Mouse (Mus musculus): ENCODE data around the gene Timm10b. TPM values are rescaled to one million over a fixed set of nuclear protein-coding genes. Genes with fewer than 3 reads are reported as not detected.

Timm10b gene
- polyA plus RNA-seq, 1 experiment, result 138 TPM

DNA sequence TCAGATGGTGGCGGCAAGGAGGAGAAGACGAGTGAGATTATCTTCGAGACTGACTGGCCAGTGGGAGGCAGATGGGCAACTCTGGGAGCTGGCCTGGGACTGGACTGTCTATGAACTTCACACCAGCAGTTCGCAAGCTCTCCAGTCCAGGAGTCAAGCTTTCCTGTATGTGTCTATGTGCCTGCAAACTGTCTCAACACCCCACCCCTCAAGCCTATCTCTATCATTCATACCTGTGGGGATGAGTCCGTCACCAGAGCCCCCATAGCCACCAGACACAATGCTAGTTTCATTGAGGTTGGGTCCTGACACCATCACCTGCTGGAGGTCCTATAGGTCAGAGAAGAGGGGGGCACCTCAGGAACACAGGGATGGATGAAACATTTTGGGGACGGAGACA, 1.1 kb upstream of the Timm10b start:
- no peak overlapping the region for H3K4me3 ChIP-seq (ENCODE audit: insufficient read depth, low read length)
- peaks cover 3% of the 10 kb centered on the region for H3K4me1 ChIP-seq (ENCODE audit: control insufficient read depth, insufficient read depth, low read length)
- TF ChIP-seq CTCF (IDR thresholded peaks at IDR 0.05; ENCODE audit: extremely low read depth, insufficient read depth, low read length) (no peak), POLR2A (IDR thresholded peaks at IDR 0.05; ENCODE audit: extremely low read depth, insufficient read depth, low read length) (no peak)
- H3K27ac ChIP-seq (ENCODE audit: insufficient read depth, low read length), result no peak overlapping the region

DNA sequence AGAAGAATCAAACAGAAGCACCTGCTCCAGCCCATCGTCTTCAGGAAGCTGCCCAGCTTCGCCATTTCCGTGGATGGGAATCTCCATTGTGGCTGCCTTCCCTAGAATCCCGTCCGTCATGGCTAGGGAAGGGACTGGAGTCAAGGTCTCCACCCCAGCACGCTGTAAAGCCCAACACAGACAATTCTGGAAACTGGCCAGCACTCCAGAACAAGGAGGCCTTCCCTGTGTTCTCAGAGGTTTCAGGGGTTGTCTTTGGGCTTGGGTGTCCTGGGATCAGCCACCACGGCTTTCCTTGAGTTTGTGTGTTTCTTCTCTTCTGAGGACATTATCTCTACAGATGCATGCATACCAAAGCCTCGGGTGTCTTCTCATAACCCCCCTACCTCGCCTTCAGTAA, 552 bp upstream of the Timm10b start:
- no peak overlapping the region for H3K27ac ChIP-seq (ENCODE audit: insufficient read depth, low read length)
- H3K4me3 ChIP-seq (ENCODE audit: insufficient read depth, low read length), result peak overlapping the region; percentile 85
- peaks cover 2% of the 10 kb centered on the region for H3K4me1 ChIP-seq (ENCODE audit: control insufficient read depth, insufficient read depth, low read length)
- TF ChIP-seq POLR2A (IDR thresholded peaks at IDR 0.05; ENCODE audit: extremely low read depth, insufficient read depth, low read length) (no peak), CTCF (IDR thresholded peaks at IDR 0.05; ENCODE audit: extremely low read depth, insufficient read depth, low read length) (no peak)

DNA sequence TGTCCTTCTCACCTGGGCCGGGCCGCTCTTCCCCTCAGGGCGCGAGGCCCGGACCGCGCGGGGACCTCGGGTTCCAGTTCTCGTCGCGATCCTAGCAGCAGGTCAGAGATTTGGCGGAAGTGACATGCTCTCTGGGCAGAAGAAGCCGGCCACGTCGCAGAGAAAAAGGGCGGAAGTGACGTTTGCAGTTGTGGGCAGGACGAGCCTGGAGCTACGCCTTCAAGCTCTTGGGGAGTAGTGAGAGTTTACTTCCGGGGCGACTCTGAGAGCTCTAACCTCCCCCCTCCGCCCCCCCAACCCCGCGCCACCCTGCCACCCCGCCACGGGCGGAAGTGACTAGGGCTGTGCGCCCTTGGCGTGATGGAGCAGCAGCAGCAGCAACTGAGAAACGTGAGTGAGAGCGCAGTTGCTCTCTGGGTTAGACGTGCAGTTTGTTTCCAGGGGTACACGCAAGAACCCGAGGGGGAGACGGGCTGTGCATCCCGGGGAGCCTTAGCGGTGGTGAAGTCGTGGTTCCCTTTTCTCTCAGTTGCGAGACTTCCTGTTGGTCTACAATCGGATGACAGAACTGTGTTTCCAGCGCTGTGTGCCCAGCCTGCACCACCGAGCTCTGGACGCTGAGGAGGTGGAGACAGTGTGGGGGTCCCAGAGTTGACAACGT, 507 bp downstream of the Timm10b start, which contains the start of the genes Arfip2 and Gm45799:
TSS of gene Arfip2 (minus strand) at position 184 of the 661 bp plus-strand sequence.
TSS of gene Gm45799 (plus strand) at position 320 of the 661 bp plus-strand sequence.
- peak within 1 kb of the TSS; percentile 63 for H3K27ac ChIP-seq (ENCODE audit: insufficient read depth, low read length)
- H3K4me1 ChIP-seq (ENCODE audit: control insufficient read depth, insufficient read depth, low read length), result peaks cover 2% of the 10 kb centered on the region
- peak; percentile 75; the same call in 1 of the 2 replicates for TF ChIP-seq POLR2A (IDR thresholded peaks at IDR 0.05; ENCODE audit: extremely low read depth, insufficient read depth, low read length)
- TF ChIP-seq CTCF (IDR thresholded peaks at IDR 0.05; ENCODE audit: extremely low read depth, insufficient read depth, low read length), result no peak
- peak within 1 kb of the TSS; percentile 85 for H3K4me3 ChIP-seq (ENCODE audit: insufficient read depth, low read length)

DNA sequence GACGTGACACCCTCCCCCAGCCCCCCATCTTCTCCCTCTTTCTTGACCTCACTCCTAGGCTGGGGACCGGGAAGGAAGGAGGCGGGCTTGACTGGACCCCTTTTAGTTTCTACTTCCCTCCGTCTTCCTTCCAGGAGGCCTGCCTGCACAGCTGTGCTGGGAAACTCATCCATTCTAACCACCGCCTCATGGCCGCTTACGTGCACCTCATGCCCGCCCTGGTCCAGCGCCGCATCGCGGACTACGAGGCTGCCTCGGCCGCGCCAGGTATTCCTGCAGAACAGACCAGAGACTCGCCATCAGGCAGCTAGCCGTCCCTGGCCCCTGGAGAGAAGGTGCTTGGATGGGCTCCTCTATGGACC, 1.0 kb downstream of the Timm10b start:
- peaks cover 2% of the 10 kb centered on the region for H3K4me1 ChIP-seq (ENCODE audit: control insufficient read depth, insufficient read depth, low read length)
- H3K4me3 ChIP-seq (ENCODE audit: insufficient read depth, low read length), result peak overlapping the region; percentile 85
- TF ChIP-seq POLR2A (IDR thresholded peaks at IDR 0.05; ENCODE audit: extremely low read depth, insufficient read depth, low read length), result no peak
- no peak for TF ChIP-seq CTCF (IDR thresholded peaks at IDR 0.05; ENCODE audit: extremely low read depth, insufficient read depth, low read length)
- H3K27ac ChIP-seq (ENCODE audit: insufficient read depth, low read length), result peak overlapping the region; percentile 63

DNA sequence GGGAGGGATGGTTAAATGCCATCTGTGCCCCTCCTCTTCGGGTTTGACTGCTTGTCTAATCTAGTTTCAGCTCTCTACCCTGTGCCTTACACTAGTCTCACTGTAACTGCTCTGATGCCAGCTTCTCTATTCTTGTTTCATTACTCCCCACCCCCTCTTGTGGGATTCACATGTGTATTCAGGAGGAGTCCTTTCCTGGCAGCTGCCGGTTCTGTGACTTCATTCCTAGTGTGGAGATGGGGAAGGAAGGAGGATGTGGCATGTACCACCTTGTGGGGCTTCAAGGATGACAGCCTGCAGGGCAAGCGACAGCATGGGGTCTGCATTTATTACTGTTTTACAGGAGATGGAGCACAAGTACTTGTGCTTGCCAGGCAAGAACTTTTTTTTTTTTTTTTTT, 2.1 kb downstream of the Timm10b start:
- no peak overlapping the region for H3K27ac ChIP-seq (ENCODE audit: insufficient read depth, low read length)
- H3K4me3 ChIP-seq (ENCODE audit: insufficient read depth, low read length), result no peak overlapping the region
- peaks cover 2% of the 10 kb centered on the region for H3K4me1 ChIP-seq (ENCODE audit: control insufficient read depth, insufficient read depth, low read length)
- TF ChIP-seq CTCF (IDR thresholded peaks at IDR 0.05; ENCODE audit: extremely low read depth, insufficient read depth, low read length) (no peak), POLR2A (IDR thresholded peaks at IDR 0.05; ENCODE audit: extremely low read depth, insufficient read depth, low read length) (no peak)

DNA sequence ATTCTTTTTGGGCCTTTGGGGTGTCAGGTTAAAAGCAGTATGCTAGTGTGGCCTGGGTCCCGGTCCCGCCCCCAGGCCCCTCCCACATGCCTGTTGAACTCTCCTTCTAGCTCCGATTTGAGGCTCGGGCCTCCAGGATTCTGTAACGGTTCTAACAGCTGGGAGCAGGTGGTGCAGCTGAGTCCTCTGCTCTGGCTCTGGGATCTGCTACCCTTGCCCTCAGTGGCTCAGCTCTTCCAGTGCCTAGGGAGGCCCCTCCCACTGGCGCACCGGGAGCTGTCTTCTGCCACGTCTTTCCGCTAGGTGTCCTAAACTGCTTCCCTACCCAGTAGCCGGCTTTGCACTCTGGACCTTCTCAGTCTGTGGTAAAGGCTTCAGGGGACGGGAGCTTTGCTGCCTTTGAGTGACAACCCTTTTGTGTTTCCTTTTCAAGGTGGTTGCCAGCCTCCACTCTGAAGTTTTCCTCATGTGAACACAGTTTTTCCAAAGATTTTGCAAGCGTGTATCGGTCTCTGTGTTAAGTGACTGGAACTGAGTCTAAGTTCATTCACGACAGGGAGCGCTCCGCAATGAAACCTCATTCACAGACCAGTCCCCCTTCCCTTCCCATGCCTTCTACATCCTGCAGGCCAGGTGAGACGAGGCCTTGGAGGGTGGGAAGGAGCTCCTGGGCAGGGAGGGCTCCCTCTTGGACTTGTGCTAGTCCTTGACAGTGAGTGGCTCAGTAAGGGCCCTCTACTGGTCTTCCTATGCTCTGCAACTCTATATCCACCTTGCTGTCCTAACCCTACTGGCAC, 11.0 kb downstream of the Timm10b start, which contains the start of gene Dnhd1:
TSS of gene Dnhd1 (plus strand) at position 189 of the 797 bp plus-strand sequence.
- Histone ChIP-seq H3K4me1 (ENCODE audit: control insufficient read depth, insufficient read depth, low read length) (no peaks in the 10 kb centered on the region), H3K4me3 (ENCODE audit: insufficient read depth, low read length) (peak within 1 kb of the TSS; percentile 28), H3K27ac (ENCODE audit: insufficient read depth, low read length) (no peak within 1 kb of the TSS)
- TF ChIP-seq POLR2A (IDR thresholded peaks at IDR 0.05; ENCODE audit: extremely low read depth, insufficient read depth, low read length), result no peak
- TF ChIP-seq CTCF (IDR thresholded peaks at IDR 0.05; ENCODE audit: extremely low read depth, insufficient read depth, low read length), result peak; percentile 55; the same call in 1 of the 2 replicates

DNA sequence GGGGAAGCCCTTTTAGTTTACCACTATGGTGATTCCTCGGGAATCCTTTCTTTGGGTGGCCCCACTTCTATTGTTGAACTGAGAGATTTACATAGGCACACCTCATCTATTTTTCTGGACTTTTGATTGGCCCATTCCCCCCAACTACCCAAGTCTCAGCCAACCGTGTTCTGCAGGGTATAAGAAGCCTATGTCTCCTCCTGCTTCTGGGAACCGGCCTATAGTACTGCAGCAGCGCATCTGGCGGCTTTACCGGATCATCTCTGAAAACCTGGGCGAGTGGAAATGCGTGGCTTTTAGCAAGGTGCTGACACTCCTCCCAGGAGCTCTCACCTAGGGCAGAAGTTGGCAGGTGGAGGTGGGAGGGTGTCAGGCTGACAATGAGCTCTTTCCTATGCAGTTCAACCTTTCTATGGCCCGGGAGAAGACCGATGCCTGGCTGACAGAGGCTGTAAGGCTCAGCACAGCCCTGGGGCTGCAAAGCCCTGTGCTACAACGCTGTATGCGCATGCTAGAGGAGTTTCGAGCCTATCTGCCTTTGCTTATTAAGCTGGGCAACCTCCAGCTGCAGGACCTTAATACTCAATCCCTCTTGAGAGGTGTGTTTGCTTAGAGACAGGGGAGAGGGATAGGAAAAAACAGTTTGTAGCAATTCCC, 45.8 kb downstream of the Timm10b start:
- Histone ChIP-seq H3K4me3 (ENCODE audit: insufficient read depth, low read length) (no peak overlapping the region), H3K27ac (ENCODE audit: insufficient read depth, low read length) (no peak overlapping the region), H3K4me1 (ENCODE audit: control insufficient read depth, insufficient read depth, low read length) (no peaks in the 10 kb centered on the region)
- TF ChIP-seq CTCF (IDR thresholded peaks at IDR 0.05; ENCODE audit: extremely low read depth, insufficient read depth, low read length), result no peak
- TF ChIP-seq POLR2A (IDR thresholded peaks at IDR 0.05; ENCODE audit: extremely low read depth, insufficient read depth, low read length), result no peak

DNA sequence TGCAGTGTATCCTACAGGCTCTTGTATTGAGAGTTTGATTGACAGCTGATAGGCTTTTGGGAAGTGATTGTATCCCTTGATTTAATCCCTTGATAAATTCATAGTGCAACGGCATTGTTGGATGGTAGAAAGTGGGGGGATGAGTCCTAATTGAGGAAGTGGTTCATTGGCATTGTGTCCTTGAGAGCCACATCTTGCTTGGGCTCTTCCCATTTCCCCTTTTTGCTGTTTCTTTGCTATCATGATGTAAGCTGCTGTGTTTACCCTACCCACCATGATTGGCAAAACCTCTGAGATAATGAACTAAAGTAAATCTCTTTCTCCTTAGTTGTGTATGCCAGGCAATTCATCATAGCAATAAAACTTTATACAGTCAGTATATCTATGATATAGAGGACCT, 51.0 kb downstream of the Timm10b start:
- H3K27ac ChIP-seq (ENCODE audit: insufficient read depth, low read length), result no peak overlapping the region
- H3K4me1 ChIP-seq (ENCODE audit: control insufficient read depth, insufficient read depth, low read length), result no peaks in the 10 kb centered on the region
- TF ChIP-seq POLR2A (IDR thresholded peaks at IDR 0.05; ENCODE audit: extremely low read depth, insufficient read depth, low read length), result no peak
- TF ChIP-seq CTCF (IDR thresholded peaks at IDR 0.05; ENCODE audit: extremely low read depth, insufficient read depth, low read length), result no peak
- H3K4me3 ChIP-seq (ENCODE audit: insufficient read depth, low read length), result no peak overlapping the region

Other genes with a start within 250 kb of the Timm10b start
- 48.8 and 50.2 TPM in 2 replicates for gene Fam160a2, start 240.0 kb upstream of the Timm10b start, polyA plus RNA-seq (2012; rRNA removed)
- gene Cnga4, start 235.5 kb upstream of the Timm10b start, polyA plus RNA-seq (2012; rRNA removed), result 1.8 and 2.3 TPM in 2 replicates
- 99.5 and 100 TPM in 2 replicates for gene Cckbr, start 214.3 kb upstream of the Timm10b start, polyA plus RNA-seq (2012; rRNA removed)
- gene Cavin3, start 157.8 kb upstream of the Timm10b start, polyA plus RNA-seq (2012; rRNA removed), result 30.9 and 32.1 TPM in 2 replicates
- 93.2 and 93.3 TPM in 2 replicates for gene Smpd1, start 85.7 kb upstream of the Timm10b start, polyA plus RNA-seq (2012; rRNA removed)
- 564 and 565 TPM in 2 replicates for gene Apbb1, start 58.4 kb upstream of the Timm10b start, polyA plus RNA-seq (2012; rRNA removed)
- gene Hpx, start 39.9 kb upstream of the Timm10b start, polyA plus RNA-seq (2012; rRNA removed), result 0.93 and 0.94 TPM in 2 replicates
- 152 and 176 TPM in 2 replicates for gene Trim3, start 6.5 kb upstream of the Timm10b start, polyA plus RNA-seq (2012; rRNA removed)
- gene Arfip2, start 360 bp downstream of the Timm10b start, polyA plus RNA-seq (2012; rRNA removed), result 122 and 127 TPM in 2 replicates
- 56.6 and 57.3 TPM in 2 replicates for gene Gm45799, start 496 bp downstream of the Timm10b start, polyA plus RNA-seq (2012; rRNA removed)
- 7.9 and 8.0 TPM in 2 replicates for gene Dnhd1, start 10.8 kb downstream of the Timm10b start, polyA plus RNA-seq (2012; rRNA removed)
- 153 TPM in 2 replicates for gene Ilk, start 96.5 kb downstream of the Timm10b start, polyA plus RNA-seq (2012; rRNA removed)
- 8.4 and 10.0 TPM in 2 replicates for gene Rrp8, start 97.3 kb downstream of the Timm10b start, polyA plus RNA-seq (2012; rRNA removed)
- 174 and 179 TPM in 2 replicates for gene Taf10, start 104.3 kb downstream of the Timm10b start, polyA plus RNA-seq (2012; rRNA removed)
- gene Tpp1, start 112.2 kb downstream of the Timm10b start, polyA plus RNA-seq (2012; rRNA removed), result 92.3 and 93.2 TPM in 2 replicates
- gene Dchs1, start 147.6 kb downstream of the Timm10b start, polyA plus RNA-seq (2012; rRNA removed), result 4.2 and 5.2 TPM in 2 replicates
- gene Mrpl17, start 171.0 kb downstream of the Timm10b start, polyA plus RNA-seq (2012; rRNA removed), result 143 and 155 TPM in 2 replicates